Mouse (Mus musculus): Measurements from ENCODE around the gene 4930579F01Rik.
"Not testable (repeated sequence)": the region's sequence is repeated elsewhere in the genome, so short reads cannot be mapped to it uniquely, and the experiment has no call there.

- not testable (repeated sequence) for TF ChIP-seq CTCF (IDR thresholded peaks at IDR 0.05; ENCODE audit: control insufficient read depth, insufficient read depth, low read length); POLR2A (IDR thresholded peaks at IDR 0.05; ENCODE audit: borderline replicate concordance, control insufficient read depth, low read depth, low read length)
Measured at GRCm38 (mm10) chr3:138138146-138138545, 55.5 kb downstream of the 4930579F01Rik start.

Measured in bone marrow, adult 2 months (tissue).